Mouse (Mus musculus) heart, postnatal 4 days (tissue): ENCODE measurements at regions not wholly inside any gene's neighbourhood (a gene's known extent, or its start where the extent isn't known, plus 50 kb on each side); places are given as distances from the start of the nearest gene placed in this dataset.

Experiments used
- DNase-seq: peaks from one replicate; pipeline ENCODE4 v3.0.0; 2021

- DNase-seq: no peak
Observed at GRCm38 (mm10) chr6:79619991-79620390, 197.7 kb upstream of the Gm20594 start.

- peak; percentile 5 for DNase-seq
Observed at GRCm38 (mm10) chr6:79631683-79632082, 186.0 kb upstream of the Gm20594 start.

- DNase-seq: no peak
Observed at GRCm38 (mm10) chr6:79651286-79651685, 166.4 kb upstream of the Gm20594 start.
